In genomic region chr5:124488885-124489284, GRCm38 (mm10) we compare ENCODE assay signal across 14 mouse cellular contexts.
"Had no signal": no experiment of that assay in that cellular context is flagged by ENCODE, and none has a peak within 500 bp of the region (broad histone marks: within the 10 kb centered on the region; RNA-seq: fewer than 3 reads in every experiment).

No protein-coding gene starts in this region.

- H3K4me2 ChIP-seq: limb, embryonic 12.5 days; limb, embryonic 15.5 days; liver, embryonic 11.5 days; lung, embryonic 14.5 days; midbrain, embryonic 12.5 days; stomach, embryonic 15.5 days had no signal

- H3K9me3 ChIP-seq: limb, embryonic 12.5 days; limb, embryonic 15.5 days; midbrain, embryonic 12.5 days; stomach, embryonic 15.5 days had no signal

- H3K4me1 ChIP-seq: stomach, embryonic 15.5 days had no signal

- H3K27me3 ChIP-seq: limb, embryonic 12.5 days; limb, embryonic 15.5 days; midbrain, embryonic 12.5 days; stomach, embryonic 15.5 days had no signal

- H3K27ac ChIP-seq: kidney, postnatal 0 days; limb, embryonic 12.5 days; limb, embryonic 15.5 days; liver, embryonic 14.5 days; macrophage; midbrain, embryonic 12.5 days; stomach, embryonic 15.5 days had no signal

- ATAC-seq: liver, postnatal 0 days; lung, postnatal 0 days; midbrain, embryonic 16.5 days had no signal

- H3K9ac ChIP-seq: limb, embryonic 12.5 days; limb, embryonic 15.5 days; liver, embryonic 14.5 days; liver, postnatal 0 days; lung, embryonic 14.5 days; midbrain, embryonic 12.5 days; stomach, embryonic 15.5 days had no signal

- H3K4me3 ChIP-seq: limb, embryonic 12.5 days; limb, embryonic 15.5 days; midbrain, embryonic 12.5 days; stomach, embryonic 15.5 days had no signal

- DNase-seq: left cerebral cortex, postnatal 4 days; liver, postnatal 0 days; lung, embryonic 14.5 days; thymus, postnatal 25 days had no signal
